Mouse (Mus musculus) right cerebral cortex, postnatal 25 days (tissue): Measurements from ENCODE around the gene Snx25.
A peak's percentile ranks its signal among the peaks of the same experiment; 100 is the strongest.
"Not testable (repeated sequence)": the region's sequence is repeated elsewhere in the genome, so short reads cannot be mapped to it uniquely, and the experiment has no call there.

ENCODE experiments used
- DNase-seq: peaks from one replicate; pipeline ENCODE4 v3.0.0; 2022

The Snx25 gene

GRCm38 (mm10) chr8:46135546-46135945 is 16.4 kb downstream of the Snx25 start:
- not testable (repeated sequence) for DNase-seq

GRCm38 (mm10) chr8:46130426-46130825 is 21.5 kb downstream of the Snx25 start:
- DNase-seq, result no peak

- no peak for DNase-seq
These were observed 29.5 kb downstream of the Snx25 start for GRCm38 (mm10) chr8:46122498-46122897.

GRCm38 (mm10) chr8:46119176-46119575 is 32.8 kb downstream of the Snx25 start:
- no peak for DNase-seq

- peak; percentile 23 for DNase-seq
These were observed 34.8 kb downstream of the Snx25 start for GRCm38 (mm10) chr8:46117172-46117571.

- DNase-seq, result not testable (repeated sequence)
These were observed 38.4 kb downstream of the Snx25 start for GRCm38 (mm10) chr8:46113421-46114170.

- DNase-seq, result no peak
These were observed 44.3 kb downstream of the Snx25 start for GRCm38 (mm10) chr8:46107690-46108089.

- DNase-seq, result no peak
These were observed 48.5 kb downstream of the Snx25 start for GRCm38 (mm10) chr8:46103434-46103833.

- no peak for DNase-seq
These were observed 59.1 kb downstream of the Snx25 start for GRCm38 (mm10) chr8:46092667-46093360.

- no peak for DNase-seq
These were observed 68.8 kb downstream of the Snx25 start for GRCm38 (mm10) chr8:46083141-46083540.

GRCm38 (mm10) chr8:46081030-46081429 is 70.9 kb downstream of the Snx25 start:
- DNase-seq, result no peak

- no peak for DNase-seq
These were observed 73.1 kb downstream of the Snx25 start for GRCm38 (mm10) chr8:46078866-46079265.

GRCm38 (mm10) chr8:46075223-46075622 is 76.7 kb downstream of the Snx25 start:
- DNase-seq, result no peak

- no peak for DNase-seq
These were observed 78.3 kb downstream of the Snx25 start for GRCm38 (mm10) chr8:46073540-46074140.

- DNase-seq, result no peak
These were observed 79.2 kb downstream of the Snx25 start for GRCm38 (mm10) chr8:46072798-46073197.

GRCm38 (mm10) chr8:46040260-46040659 is 111.7 kb downstream of the Snx25 start:
- DNase-seq, result peak; percentile 47

GRCm38 (mm10) chr8:46039666-46040065 is 112.3 kb downstream of the Snx25 start:
- no peak for DNase-seq

GRCm38 (mm10) chr8:46036217-46036616 is 115.7 kb downstream of the Snx25 start:
- DNase-seq, result no peak

- no peak for DNase-seq
These were observed 127.6 kb downstream of the Snx25 start for GRCm38 (mm10) chr8:46024392-46024791.

GRCm38 (mm10) chr8:46022758-46023157 is 129.2 kb downstream of the Snx25 start:
- no peak for DNase-seq

GRCm38 (mm10) chr8:46022203-46022602 is 129.8 kb downstream of the Snx25 start:
- peak; percentile 21 for DNase-seq

GRCm38 (mm10) chr8:46010746-46011680 is 140.9 kb downstream of the Snx25 start:
- peak; percentile 47 for DNase-seq

- DNase-seq, result no peak
These were observed 141.7 kb downstream of the Snx25 start for GRCm38 (mm10) chr8:46010306-46010705.
